Mouse (Mus musculus) left cerebral cortex, postnatal 4 days (tissue): ENCODE measurements at regions not wholly inside any gene's neighbourhood (a gene's known extent, or its start where the extent isn't known, plus 50 kb on each side); places are given as distances from the start of the nearest gene placed in this dataset.

Experiments
- DNase-seq: peaks from one replicate; pipeline ENCODE4 v3.0.0-alpha.2; 2022
- intact Hi-C: fragments of 180-260 bp; cut with DNase I; formaldehyde crosslinking; loops from one replicate; pipeline ENCODE4 v1.15.1; 2025

DNA sequence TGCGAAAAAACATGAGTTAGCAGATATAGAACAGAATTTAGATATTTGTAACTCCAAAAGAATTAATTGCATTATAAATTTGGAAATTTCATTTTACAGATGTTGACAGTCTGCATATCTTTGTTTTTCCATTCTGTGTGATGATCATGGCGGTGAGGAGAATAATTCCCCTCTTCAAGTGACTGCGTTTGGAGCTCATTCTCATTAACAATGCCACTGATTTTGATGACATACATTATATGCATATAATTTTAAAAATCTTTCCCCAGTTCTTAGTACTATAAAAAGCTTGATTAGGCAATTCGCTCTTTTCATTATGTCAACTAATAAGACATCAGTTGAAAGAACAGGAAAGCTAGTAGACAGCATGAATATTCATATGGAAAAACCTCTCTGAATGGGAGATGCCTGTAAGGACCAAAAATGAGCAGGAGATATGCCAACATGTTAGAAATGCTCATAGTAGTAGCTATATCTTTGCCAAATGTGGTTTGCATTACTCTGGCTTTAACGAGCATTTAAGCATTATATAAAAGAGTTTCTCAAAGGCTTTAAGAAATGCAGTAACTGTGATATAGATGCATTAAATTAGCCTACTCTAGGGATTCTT, 849.2 kb upstream of the Cldn34c4 start:
- DNase-seq, result no peak
- intact Hi-C loops, result no loop called here

DNA sequence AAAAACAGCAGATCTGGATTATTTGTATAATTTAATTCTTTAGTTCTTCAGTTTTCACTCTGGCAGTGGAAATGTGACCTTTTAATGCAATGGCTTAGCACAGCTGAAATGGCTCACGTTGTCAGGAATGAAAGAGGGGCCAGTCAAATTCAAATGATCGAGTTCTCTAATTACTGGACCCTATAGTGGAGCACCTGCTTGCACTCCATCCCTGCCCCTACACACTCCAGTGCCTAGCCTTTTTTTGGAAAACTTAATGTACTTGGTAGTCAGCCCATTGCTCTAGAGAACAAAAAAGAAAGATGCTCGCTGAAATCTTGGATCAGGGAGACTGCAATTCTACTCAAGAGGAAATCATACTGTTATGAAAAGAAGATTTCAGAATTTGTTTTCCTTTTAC, 841.0 kb upstream of the Cldn34c4 start:
- no peak for DNase-seq
- intact Hi-C loops, result no loop called here

DNA sequence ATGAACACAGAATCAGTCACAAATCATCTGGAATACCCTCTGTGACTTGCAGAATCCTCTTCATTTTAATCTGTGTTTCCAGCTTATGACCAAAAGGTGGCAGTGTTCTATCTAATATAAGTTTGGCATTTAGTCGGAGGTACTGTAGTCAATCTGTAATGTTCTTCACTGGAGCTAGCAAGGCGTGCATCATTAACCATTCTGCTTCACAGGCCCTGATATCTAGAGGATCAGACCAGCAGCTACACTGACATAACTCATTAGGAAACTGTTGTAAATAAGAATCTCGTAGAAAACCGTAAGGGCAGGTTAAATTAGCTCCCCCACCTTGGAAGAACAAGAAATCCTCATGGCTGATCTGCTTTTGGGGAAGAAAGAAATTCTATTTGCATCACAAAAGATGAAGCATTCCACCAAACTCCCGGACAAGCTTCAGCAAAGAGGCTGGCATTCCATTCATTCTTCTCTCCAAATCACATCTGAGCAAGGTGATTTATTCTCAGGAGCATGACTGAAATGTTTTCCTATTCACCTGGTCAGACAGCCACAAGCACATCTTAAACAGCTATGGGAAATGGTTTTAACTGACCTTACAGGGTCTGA, 840.0 kb upstream of the Cldn34c4 start:
- intact Hi-C loops, result no loop called here
- DNase-seq, result peak; percentile 0
